Mouse (Mus musculus) liver, embryonic 14.5 days (tissue): ENCODE results near the gene H2afz. TPM values are rescaled to one million over a fixed set of nuclear protein-coding genes. Genes with fewer than 3 reads are reported as not detected.

Experiments
- ATAC-seq: fragments of 200-750 bp; cut with Nextera tagmentation; 2 replicates; pipeline ENCODE4 v1.8.0; 2017; ENCODE audit warnings: moderate number of reproducible peaks, mild to moderate bottlenecking, moderate library complexity; ENCODE audit not compliant: insufficient read depth
- DNase-seq, 3 experiments: peaks; one replicate each; pipeline ENCODE4 v3.0.0-alpha.2; 2012 to 2013; ENCODE audit warnings: low read depth in 3 of 3, low spot score in 3 of 3
- H3K27ac ChIP-seq: fragments of 300-500 bp; sonication (generic); 2 replicates; pipeline ENCODE4 v1.5.1; 2014; ENCODE audit warnings: moderate library complexity, mild to moderate bottlenecking, control low read depth, inconsistent platforms
- H3K27me3 ChIP-seq: fragments of 300-500 bp; sonication (generic); 2 replicates; pipeline ENCODE4 v1.6.1; 2014; ENCODE audit warnings: mild to moderate bottlenecking, low read length, moderate library complexity; ENCODE audit not compliant: control insufficient read depth, insufficient read depth
- H3K36me3 ChIP-seq: fragments of 300-500 bp; sonication (generic); replicated peaks from 2 replicates; pipeline ENCODE4 v1.6.1; 2014; ENCODE audit warnings: low read depth; ENCODE audit not compliant: control insufficient read depth, insufficient read depth
- H3K4me1 ChIP-seq, 2 experiments: fragments of 200-500 bp in 1 of 2; fragments of 300-500 bp in 1 of 2; sonication (generic) in 1 of 2; replicated peaks; 2 replicates each; pipeline ENCODE4 v1.6.1; 2012 to 2014; ENCODE audit warnings: antibody characterized with exemption in 1 of 2, inconsistent platforms in 1 of 2, low read length in 1 of 2; ENCODE audit not compliant: control insufficient read depth in 2 of 2, insufficient read depth in 2 of 2
- H3K4me2 ChIP-seq: fragments of 300-500 bp; sonication (generic); 2 replicates; pipeline ENCODE4 v1.6.1; 2014; ENCODE audit warnings: low read depth, mild to moderate bottlenecking, control low read depth, moderate library complexity
- H3K4me3 ChIP-seq, 2 experiments: fragments of 200-500 bp in 1 of 2; fragments of 300-500 bp in 1 of 2; sonication (generic) in 1 of 2; 2 replicates each; pipeline ENCODE4 v1.5.1; 2012 to 2014; ENCODE audit warnings: low read depth in 2 of 2, low read length in 2 of 2, mild to moderate bottlenecking in 2 of 2, control low read depth in 1 of 2, inconsistent platforms in 1 of 2, moderate library complexity in 1 of 2; ENCODE audit not compliant: insufficient read depth in 1 of 2
- H3K9ac ChIP-seq: fragments of 300-500 bp; sonication (generic); replicated peaks from 2 replicates; pipeline ENCODE4 v1.6.1; 2014; ENCODE audit warnings: mild to moderate bottlenecking, control low read depth, moderate library complexity
- H3K9me3 ChIP-seq: fragments of 300-500 bp; sonication (generic); 2 replicates; pipeline ENCODE4 v1.6.1; 2016; ENCODE audit warnings: low read length, mixed read lengths; ENCODE audit not compliant: control insufficient read depth
- CTCF ChIP-seq: IDR thresholded peaks from 2 replicates; pipeline ENCODE4 v1.5.1; 2016; ENCODE audit warnings: antibody characterized with exemption, low read depth, control low read depth
- EP300 ChIP-seq: IDR thresholded peaks from 2 replicates; pipeline ENCODE4 v1.6.1; 2016; ENCODE audit warnings: antibody characterized with exemption, low read depth
- WGBS: fragments of 180-500 bp; shearing (Covaris S2); extraction: QIAGEN DNeasy Blood & Tissue Kit; methylation state at CpG from one replicate; pipeline ENCODE4 v1.1.7; 2014; ENCODE audit not compliant: insufficient replicate concordance; 5-methylcytosine and 5-hydroxymethylcytosine counted together
- polyA plus RNA-seq, 2 experiments: library from polyadenylated mRNA; depleted of rRNA in 1 of 2; stranded (reverse) in 1 of 2; unstranded in 1 of 2; fragments of >200 nt; fragmentation: Nextera tagmentation in 1 of 2; extraction: Ambion mirVana in 1 of 2; gene quantifications; 2 replicates each; pipeline versions ENCODE4 v1.2.1 to v1.2.3; 2012 to 2014

Gene H2afz
- polyA plus RNA-seq (2012; rRNA removed) (539 and 784 TPM in 2 replicates), polyA plus RNA-seq (2014; fragmentation: Nextera tagmentation; extraction: Ambion mirVana) (1,242 and 1,265 TPM in 2 replicates)

- under 1% methylated on average over 94 of the region's 115 CpGs for WGBS
- peak within 1 kb of the TSS; percentile 82 to 93 for H3K4me3 ChIP-seq
- H3K36me3 ChIP-seq, result peaks cover 13% of the 10 kb centered on the region
- ATAC-seq (peak; percentile 87), DNase-seq (peak; percentile 96 to 97 (median 97))
- no peaks in the 10 kb centered on the region for H3K27me3 ChIP-seq
- H3K27ac ChIP-seq, result peak within 1 kb of the TSS; percentile 95
- H3K4me2 ChIP-seq, result peak within 1 kb of the TSS; percentile 82
- peak within 1 kb of the TSS; percentile 100 for H3K9ac ChIP-seq
- peak; percentile 21; the same call in 1 of the 2 replicates for TF ChIP-seq EP300
- TF ChIP-seq CTCF, result 0 out of 2 replicates have a peak, but pooled peaks have one; percentile 45
- no peaks in the 10 kb centered on the region for H3K9me3 ChIP-seq
- H3K4me1 ChIP-seq, result peaks cover 20 to 22% of the 10 kb centered on the region in 2 experiments
These were observed at the start of gene H2afz for GRCm38 (mm10) chr3:137864124-137864987. Gene H2afz (plus strand): TSS chr3:137864487.

DNA sequence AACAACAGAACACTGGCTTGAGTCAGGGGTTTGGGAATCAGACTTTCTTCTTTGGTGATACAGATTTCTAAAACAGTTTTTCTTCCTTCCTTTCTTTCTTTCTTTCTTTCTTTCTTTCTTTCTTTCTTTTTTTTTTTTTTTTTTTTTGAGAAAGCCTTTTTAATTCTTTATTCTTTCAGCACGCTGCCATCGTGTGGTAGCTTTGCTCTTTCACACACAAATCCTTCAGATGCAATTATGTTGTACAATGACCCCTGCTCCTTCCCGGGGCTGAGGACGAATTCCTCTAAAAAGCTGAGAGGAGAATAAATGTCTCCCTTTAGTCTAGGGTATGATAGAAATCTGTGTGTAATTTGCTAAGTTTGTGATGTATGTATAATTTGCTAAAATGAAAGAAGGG lies 45.6 kb upstream of the H2afz start:
- Histone ChIP-seq H3K9me3 (no peaks in the 10 kb centered on the region), H3K36me3 (no peaks in the 10 kb centered on the region), H3K9ac (no peak overlapping the region), H3K4me2 (no peak overlapping the region), H3K27ac (no peak overlapping the region), H3K27me3 (no peaks in the 10 kb centered on the region), H3K4me3 (no peak overlapping the region), H3K4me1 (no peaks in the 10 kb centered on the region)
- WGBS, result 34% methylated on average over 4 of the region's 4 CpGs
- ATAC-seq (no peak), DNase-seq (no peak)
- no peak for TF ChIP-seq CTCF
- TF ChIP-seq EP300, result no peak

DNA sequence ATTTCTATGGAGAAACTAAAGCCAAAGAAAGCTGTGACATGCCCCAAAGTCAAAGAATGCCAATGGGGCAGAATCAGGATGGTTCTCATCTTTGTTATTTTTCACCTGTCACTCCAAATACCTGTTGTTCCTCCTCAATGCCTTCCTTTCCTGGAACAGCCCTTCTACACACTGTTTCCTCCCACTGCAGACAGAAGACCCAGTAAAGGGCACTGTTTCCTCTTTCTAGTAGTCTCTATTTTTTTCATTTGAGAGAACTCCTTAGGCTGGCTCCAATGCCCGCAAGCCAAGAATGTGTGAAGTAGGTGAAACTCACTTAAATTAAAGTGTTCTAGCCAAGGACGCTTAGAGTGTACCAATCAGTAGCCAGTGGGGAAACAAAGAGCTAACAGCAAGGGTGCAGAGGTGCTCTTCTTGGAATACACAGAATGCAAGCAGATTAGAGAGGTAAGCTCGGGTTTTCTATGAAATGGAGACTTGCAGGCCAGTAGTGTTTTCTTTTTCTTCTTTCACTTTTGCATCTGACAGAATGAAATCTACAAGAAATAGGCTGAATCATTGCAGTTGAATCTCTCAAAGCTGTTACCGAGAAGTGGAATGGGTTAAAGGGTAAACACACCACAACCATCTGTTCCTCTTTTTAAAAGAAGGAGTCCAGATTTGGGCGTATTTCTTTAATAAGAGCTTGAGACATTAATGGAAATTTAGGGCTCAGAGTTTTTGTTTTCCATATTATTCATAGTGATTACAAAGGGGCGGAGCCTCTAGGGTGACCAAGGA lies 43.4 kb upstream of the H2afz start:
- H3K4me1 ChIP-seq, result no peaks in the 10 kb centered on the region
- DNase-seq, result no peak
- no peaks in the 10 kb centered on the region for H3K36me3 ChIP-seq
- H3K9ac ChIP-seq, result no peak overlapping the region
- 34% methylated on average over 6 of the region's 6 CpGs for WGBS
- no peak overlapping the region for H3K27ac ChIP-seq
- no peaks in the 10 kb centered on the region for H3K27me3 ChIP-seq
- no peak overlapping the region for H3K4me2 ChIP-seq
- H3K4me3 ChIP-seq, result no peak overlapping the region
- H3K9me3 ChIP-seq, result no peaks in the 10 kb centered on the region
- TF ChIP-seq EP300 (no peak), CTCF (no peak)
- ATAC-seq, result no peak

GRCm38 (mm10) chr3:137823317-137823716 lies 41.0 kb upstream of the H2afz start:
- no peak for TF ChIP-seq CTCF
- Histone ChIP-seq H3K27me3 (no peaks in the 10 kb centered on the region), H3K4me1 (no peaks in the 10 kb centered on the region), H3K27ac (no peak overlapping the region), H3K36me3 (no peaks in the 10 kb centered on the region), H3K4me2 (no peak overlapping the region), H3K4me3 (no peak overlapping the region), H3K9me3 (no peaks in the 10 kb centered on the region), H3K9ac (no peak overlapping the region)
- no peak for ATAC-seq
- WGBS, result 41% methylated on average over 3 of the region's 3 CpGs
- no peak for DNase-seq

DNA sequence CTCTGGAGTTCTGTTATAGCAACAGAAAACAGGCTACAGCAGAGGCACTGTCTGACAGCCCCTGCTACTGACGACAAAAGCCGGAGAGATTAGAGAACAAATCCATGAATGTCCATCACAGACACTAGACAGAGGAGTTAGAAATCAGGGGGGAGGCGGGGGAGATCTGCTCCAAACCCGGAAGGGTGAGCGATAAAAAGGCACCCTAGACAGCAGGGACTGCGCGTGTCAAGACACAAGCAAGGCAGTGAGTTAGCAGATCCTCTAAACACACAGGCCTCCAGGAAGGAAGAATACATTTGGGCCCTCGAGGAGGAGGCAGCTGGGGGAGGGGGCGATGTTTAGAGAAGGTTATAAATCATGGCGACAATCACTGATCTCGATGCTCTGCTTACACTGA lies 36.6 kb upstream of the H2afz start:
- Histone ChIP-seq H3K4me3 (no peak overlapping the region), H3K27ac (no peak overlapping the region), H3K27me3 (no peaks in the 10 kb centered on the region), H3K9ac (no peak overlapping the region), H3K9me3 (no peaks in the 10 kb centered on the region), H3K36me3 (no peaks in the 10 kb centered on the region), H3K4me1 (no peaks in the 10 kb centered on the region), H3K4me2 (no peak overlapping the region)
- DNase-seq (no peak), ATAC-seq (peak; percentile 31; the same call in 1 of the 2 replicates)
- TF ChIP-seq EP300, result no peak
- TF ChIP-seq CTCF, result no peak
- WGBS, result 15% methylated on average over 11 of the region's 11 CpGs
